Mouse (Mus musculus) kidney, adult 2 months (tissue): ENCODE measurements around the gene Hspb7. TPM values are rescaled to one million over a fixed set of nuclear protein-coding genes. Genes with fewer than 3 reads are reported as not detected.

Source experiments
- DNase-seq: peaks from one replicate; pipeline ENCODE4 v3.0.0; 2021
- H3K27ac ChIP-seq: fragments of 200-500 bp; 2 replicates; pipeline ENCODE4 v1.5.1; 2012; ENCODE audit warnings: low read depth, low read length, control low read depth, inconsistent platforms; ENCODE audit not compliant: insufficient read depth
- H3K27me3 ChIP-seq: fragments of 200-500 bp; replicated peaks from 2 replicates; pipeline ENCODE4 v1.6.1; 2012; ENCODE audit warnings: mild to moderate bottlenecking, moderate library complexity, low read length, inconsistent platforms; ENCODE audit not compliant: control insufficient read depth, insufficient read depth
- H3K36me3 ChIP-seq: fragments of 200-500 bp; 2 replicates; pipeline ENCODE4 v1.6.1; 2012; ENCODE audit warnings: mild to moderate bottlenecking, moderate library complexity, low read length, inconsistent platforms; ENCODE audit not compliant: control insufficient read depth, insufficient read depth
- H3K4me1 ChIP-seq: fragments of 200-500 bp; 2 replicates; pipeline ENCODE4 v1.6.1; 2011; ENCODE audit warnings: low read length; ENCODE audit not compliant: control insufficient read depth, insufficient read depth
- H3K4me3 ChIP-seq: fragments of 200-500 bp; 2 replicates; pipeline ENCODE4 v1.5.1; 2011; ENCODE audit warnings: mild to moderate bottlenecking, low read depth, low read length, control low read depth; ENCODE audit not compliant: insufficient read depth
- CTCF ChIP-seq: fragments of 200-500 bp; conservative IDR thresholded peaks from 2 replicates; pipeline ENCODE4 v1.5.1; 2011; ENCODE audit warnings: low read depth, mild to moderate bottlenecking, control low read depth, low read length, moderate library complexity, mixed read lengths; ENCODE audit not compliant: insufficient read depth, insufficient read length
- POLR2A ChIP-seq: fragments of 200-500 bp; IDR thresholded peaks from one replicate; pipeline ENCODE4 v1.6.1; 2011; ENCODE audit warnings: low read depth, low read length, control low read depth
- WGBS: fragments of 180-500 bp; shearing (Covaris S2); methylation state at CpG from one replicate; pipeline ENCODE4 v1.1.7; 2018; 5-methylcytosine and 5-hydroxymethylcytosine counted together
- polyA plus RNA-seq: library from polyadenylated mRNA; depleted of rRNA; stranded (reverse); fragments of >200 nt; gene quantifications from 2 replicates; pipeline ENCODE4 v1.2.3, GENCODE M21; 2012

The Hspb7 gene
- polyA plus RNA-seq, 1 experiment: 9.5 TPM

- Histone ChIP-seq H3K4me1 (peaks cover 8% of the 10 kb centered on the region; the same call in 1 of the 2 replicates), H3K4me3 (no peak overlapping the region), H3K36me3 (peaks cover 11% of the 10 kb centered on the region), H3K27ac (no peak overlapping the region), H3K27me3 (no peaks in the 10 kb centered on the region)
- no peak for TF ChIP-seq POLR2A
- no peak for TF ChIP-seq CTCF
- DNase-seq: no peak
- WGBS: 88% methylated on average over 16 of the region's 16 CpGs
These were observed 45.8 kb downstream of the Hspb7 start for GRCm38 (mm10) chr4:141466289-141466795.

GRCm38 (mm10) chr4:141466844-141467580, 46.4 kb downstream of the Hspb7 start:
- H3K27ac ChIP-seq: no peak overlapping the region
- no peaks in the 10 kb centered on the region for H3K27me3 ChIP-seq
- no peak overlapping the region for H3K4me3 ChIP-seq
- no peak for TF ChIP-seq POLR2A
- 0 out of 2 replicates have a peak, but pooled peaks have one; percentile 14 for TF ChIP-seq CTCF
- 82% methylated on average over 15 of the region's 15 CpGs for WGBS
- DNase-seq: no peak
- H3K36me3 ChIP-seq: peaks cover 12% of the 10 kb centered on the region
- H3K4me1 ChIP-seq: peaks cover 8% of the 10 kb centered on the region; the same call in 1 of the 2 replicates

GRCm38 (mm10) chr4:141467581-141467927, 47.0 kb downstream of the Hspb7 start:
- peaks cover 12% of the 10 kb centered on the region for H3K36me3 ChIP-seq
- no peak overlapping the region for H3K27ac ChIP-seq
- peaks cover 8% of the 10 kb centered on the region; the same call in 1 of the 2 replicates for H3K4me1 ChIP-seq
- no peak overlapping the region for H3K4me3 ChIP-seq
- no peak for DNase-seq
- 80% methylated on average over 6 of the region's 6 CpGs for WGBS
- TF ChIP-seq CTCF: no peak
- no peak for TF ChIP-seq POLR2A
- H3K27me3 ChIP-seq: no peaks in the 10 kb centered on the region

GRCm38 (mm10) chr4:141468576-141468975, 48.0 kb downstream of the Hspb7 start:
- Histone ChIP-seq H3K36me3 (peaks cover 12% of the 10 kb centered on the region), H3K4me3 (no peak overlapping the region), H3K27me3 (no peaks in the 10 kb centered on the region), H3K4me1 (peaks cover 4% of the 10 kb centered on the region; the same call in 1 of the 2 replicates), H3K27ac (no peak overlapping the region)
- peak; percentile 34 for DNase-seq
- 36% methylated on average over 10 of the region's 10 CpGs for WGBS
- TF ChIP-seq CTCF (no peak), POLR2A (no peak)

GRCm38 (mm10) chr4:141469343-141469742, 48.8 kb downstream of the Hspb7 start:
- Histone ChIP-seq H3K27ac (no peak overlapping the region), H3K36me3 (peaks cover 12% of the 10 kb centered on the region), H3K27me3 (no peaks in the 10 kb centered on the region), H3K4me3 (no peak overlapping the region), H3K4me1 (no peaks in the 10 kb centered on the region)
- WGBS: 88% methylated on average over 9 of the region's 9 CpGs
- TF ChIP-seq POLR2A: no peak
- no peak for TF ChIP-seq CTCF
- DNase-seq: no peak

GRCm38 (mm10) chr4:141471491-141471890, 50.9 kb downstream of the Hspb7 start:
- no peak for DNase-seq
- Histone ChIP-seq H3K27me3 (no peaks in the 10 kb centered on the region), H3K27ac (no peak overlapping the region), H3K4me3 (no peak overlapping the region), H3K36me3 (peaks cover 18% of the 10 kb centered on the region), H3K4me1 (no peaks in the 10 kb centered on the region)
- TF ChIP-seq CTCF (no peak), POLR2A (no peak)
- WGBS: 97% methylated on average over 16 of the region's 16 CpGs

GRCm38 (mm10) chr4:141472641-141473321, 52.2 kb downstream of the Hspb7 start:
- no peaks in the 10 kb centered on the region for H3K27me3 ChIP-seq
- no peak overlapping the region for H3K27ac ChIP-seq
- 81% methylated on average over 32 of the region's 32 CpGs for WGBS
- TF ChIP-seq CTCF (no peak), POLR2A (no peak)
- DNase-seq: no peak
- peaks cover 23% of the 10 kb centered on the region for H3K36me3 ChIP-seq
- H3K4me1 ChIP-seq: no peaks in the 10 kb centered on the region
- H3K4me3 ChIP-seq: no peak overlapping the region
